Mouse (Mus musculus) large intestine, adult 2 months (tissue): ENCODE measurements around the gene Samsn1. TPM values are rescaled to one million over a fixed set of nuclear protein-coding genes. Genes with fewer than 3 reads are reported as not detected.

Experiments
- DNase-seq: peaks from one replicate; pipeline ENCODE4 v3.0.0-alpha.2; 2012; ENCODE audit warnings: low read depth, low spot score
- WGBS: fragments of 180-500 bp; shearing (Covaris S2); methylation state at CpG from one replicate; pipeline ENCODE4 v1.1.7; 2018; 5-methylcytosine and 5-hydroxymethylcytosine counted together
- polyA plus RNA-seq: library from polyadenylated mRNA; depleted of rRNA; stranded (reverse); fragments of >200 nt; gene quantifications from 2 replicates; pipeline ENCODE4 v1.2.3, GENCODE M21; 2012

Gene Samsn1
- polyA plus RNA-seq, 1 experiment = 1.9 TPM

DNA sequence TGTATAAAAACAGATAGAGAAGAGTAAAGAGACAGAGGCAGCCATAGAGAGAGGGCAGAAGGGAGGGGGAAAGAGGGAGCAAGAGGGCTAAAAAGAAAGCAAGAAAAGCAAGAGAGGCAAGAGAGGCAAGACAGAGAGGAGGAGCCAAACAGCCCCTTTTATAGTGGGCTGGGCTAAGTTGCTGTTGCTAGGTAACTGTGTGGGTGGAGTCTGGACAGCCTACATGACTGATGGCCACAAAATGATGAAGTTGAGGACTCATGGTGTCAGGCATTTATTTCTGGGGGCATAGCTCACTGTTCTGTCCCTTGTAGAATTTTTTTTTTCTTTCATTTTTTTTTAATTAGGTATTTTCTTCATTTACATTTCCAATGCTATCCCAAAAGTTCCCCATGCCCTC lies 195.6 kb downstream of the Samsn1 start:
- DNase-seq = peak; percentile 4

DNA sequence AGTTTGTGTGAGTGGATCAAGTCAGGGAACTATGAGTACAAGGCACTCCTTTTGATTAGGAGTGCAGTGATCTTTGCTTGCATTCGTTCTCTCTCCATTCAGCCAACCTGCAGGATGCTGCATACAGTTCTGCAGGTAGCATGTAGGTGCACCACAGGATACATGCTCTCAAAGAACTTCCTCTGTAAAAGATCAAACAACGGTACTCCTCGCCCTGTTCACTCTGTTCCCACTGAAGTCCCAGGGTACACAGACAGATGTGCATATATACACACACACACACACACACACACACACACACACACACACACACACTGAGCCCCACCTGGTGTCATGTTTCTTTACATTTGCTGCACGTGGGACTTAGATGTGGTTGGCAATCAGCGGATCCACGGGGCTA lies 198.9 kb downstream of the Samsn1 start:
- WGBS = 58% methylated on average over 6 of the region's 6 CpGs
- DNase-seq = no peak

DNA sequence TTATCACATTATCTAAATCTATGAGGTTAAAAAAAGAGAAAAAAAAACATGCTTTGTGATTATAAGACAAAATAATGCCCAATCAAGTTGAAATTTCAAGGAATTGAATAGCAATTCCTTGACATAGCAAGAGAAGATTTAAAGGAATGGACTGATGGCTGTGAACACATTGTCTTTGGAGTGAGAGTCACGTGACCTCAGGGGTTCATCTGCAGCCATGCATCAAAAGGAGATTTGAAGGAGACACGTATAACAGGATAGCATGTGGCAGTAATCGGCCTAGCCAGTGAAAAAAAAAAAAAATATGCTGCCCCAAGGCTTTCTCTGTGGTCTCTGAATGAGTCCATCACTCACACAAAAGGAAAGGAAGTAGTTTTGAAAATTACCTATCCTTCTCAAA lies 201.1 kb downstream of the Samsn1 start:
- 78% methylated on average over 3 of the region's 3 CpGs for WGBS
- no peak for DNase-seq
